Mouse (Mus musculus): ENCODE measurements around the gene Hcst. TPM values are rescaled to one million over a fixed set of nuclear protein-coding genes. Genes with fewer than 3 reads are reported as not detected.

Gene Hcst
- polyA plus RNA-seq, 1 experiment from 2014 or later: not detected

DNA sequence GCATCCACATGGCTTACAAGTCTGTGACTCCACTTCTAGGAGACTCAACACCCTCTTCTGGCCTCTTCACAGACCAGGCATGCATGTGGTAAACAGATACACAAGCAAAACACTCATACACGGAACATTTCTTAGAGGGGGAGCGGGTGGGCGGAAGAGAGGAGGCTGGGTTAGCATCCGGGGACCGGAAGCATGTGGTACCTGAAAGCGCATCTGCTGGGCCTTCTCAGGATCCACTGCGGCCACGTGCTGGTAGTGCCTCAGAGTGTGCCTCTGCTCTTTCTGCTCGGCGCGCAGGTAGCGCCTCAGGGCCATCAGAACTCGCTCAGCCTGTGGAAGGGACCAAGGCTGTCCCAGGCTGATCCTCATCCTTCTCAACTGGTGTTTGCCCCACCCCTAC lies 20.1 kb upstream of the Hcst start:
- H3K4me1 ChIP-seq (ENCODE audit: control insufficient read depth, insufficient read depth, low read length): peaks cover 11% of the 10 kb centered on the region; the same call in 1 of the 2 replicates
- no peak overlapping the region for H3K4me2 ChIP-seq (ENCODE audit: low read depth)
- no peak overlapping the region for H3K27ac ChIP-seq (ENCODE audit: low read depth, low read length)
- no peak overlapping the region for H3K9ac ChIP-seq (ENCODE audit: low read length)
- no peak overlapping the region for H3K4me3 ChIP-seq (ENCODE audit: low read depth, low read length)
- H3K9me3 ChIP-seq (ENCODE audit: control insufficient read depth, low read length): no peaks in the 10 kb centered on the region
- 78% methylated on average over 13 of the region's 13 CpGs for WGBS
- ATAC-seq (ENCODE audit: insufficient read depth, low FRiP score, low TSS enrichment) (no peak), DNase-seq (ENCODE audit: low spot score) (no peak)
- H3K36me3 ChIP-seq (ENCODE audit: control insufficient read depth, insufficient read depth, low read length): peaks cover 2% of the 10 kb centered on the region; the same call in 1 of the 2 replicates
- peaks cover 8% of the 10 kb centered on the region for H3K27me3 ChIP-seq (ENCODE audit: control insufficient read depth, insufficient read depth, low read length)

DNA sequence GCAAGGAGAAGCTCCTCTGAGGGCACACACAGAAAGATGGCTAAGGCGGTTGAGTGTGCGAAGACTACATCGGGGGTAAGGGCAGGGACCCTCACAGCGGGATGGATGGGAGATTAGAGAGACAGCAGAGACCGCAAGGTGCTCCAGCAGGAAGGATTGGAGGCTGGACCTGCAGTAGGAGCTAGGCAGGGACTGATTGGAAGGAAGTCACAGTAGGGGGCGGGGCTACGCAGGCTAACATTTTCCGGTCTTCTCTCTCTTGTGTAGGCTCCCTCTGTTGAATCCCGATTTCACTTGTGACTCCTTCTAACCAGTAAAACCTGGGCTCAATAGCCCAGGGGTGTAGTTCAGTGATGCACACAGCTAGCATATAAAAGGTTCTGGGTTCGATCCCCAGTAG lies 17.2 kb upstream of the Hcst start:
- Histone ChIP-seq H3K27me3 (ENCODE audit: control insufficient read depth, insufficient read depth, low read length) (peaks cover 5% of the 10 kb centered on the region; the same call in 1 of the 2 replicates), H3K4me1 (ENCODE audit: control insufficient read depth, insufficient read depth, low read length) (no peaks in the 10 kb centered on the region), H3K9me3 (ENCODE audit: control insufficient read depth, low read length) (no peaks in the 10 kb centered on the region), H3K9ac (ENCODE audit: low read length) (no peak overlapping the region), H3K36me3 (ENCODE audit: control insufficient read depth, insufficient read depth, low read length) (no peaks in the 10 kb centered on the region; the same call in 1 of the 2 replicates), H3K27ac (ENCODE audit: low read depth, low read length) (no peak overlapping the region), H3K4me3 (ENCODE audit: low read depth, low read length) (no peak overlapping the region), H3K4me2 (ENCODE audit: low read depth) (no peak overlapping the region)
- 16% methylated on average over 10 of the region's 10 CpGs for WGBS
- ATAC-seq (ENCODE audit: insufficient read depth, low FRiP score, low TSS enrichment) (no peak), DNase-seq (ENCODE audit: low spot score) (no peak)

DNA sequence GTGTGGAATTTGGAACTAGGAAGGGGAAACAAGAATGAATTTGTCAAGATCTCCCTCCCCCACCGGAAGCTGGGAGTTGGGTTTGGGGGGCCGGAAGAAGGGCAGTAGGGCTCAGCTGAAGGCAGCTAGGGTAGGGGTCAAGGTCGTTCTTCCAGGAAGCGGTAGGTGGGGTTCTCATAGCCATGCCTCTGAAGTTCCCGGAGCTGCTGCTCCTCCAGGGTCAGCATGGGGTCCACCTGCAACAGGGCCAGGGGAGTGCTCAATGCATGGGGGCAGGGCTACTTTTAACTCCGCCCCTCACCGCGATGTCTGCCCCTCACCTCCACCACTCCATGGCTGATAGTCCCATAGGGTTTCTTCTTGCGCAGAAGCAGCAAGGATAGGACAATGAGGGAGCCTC lies 15.5 kb upstream of the Hcst start:
- no peak overlapping the region for H3K4me3 ChIP-seq (ENCODE audit: low read depth, low read length)
- ATAC-seq (ENCODE audit: insufficient read depth, low FRiP score, low TSS enrichment): no peak
- H3K27me3 ChIP-seq (ENCODE audit: control insufficient read depth, insufficient read depth, low read length): peaks cover 5% of the 10 kb centered on the region; the same call in 1 of the 2 replicates
- no peak overlapping the region for H3K4me2 ChIP-seq (ENCODE audit: low read depth)
- H3K9me3 ChIP-seq (ENCODE audit: control insufficient read depth, low read length): no peaks in the 10 kb centered on the region
- H3K9ac ChIP-seq (ENCODE audit: low read length): no peak overlapping the region
- 42% methylated on average over 9 of the region's 9 CpGs for WGBS
- H3K4me1 ChIP-seq (ENCODE audit: control insufficient read depth, insufficient read depth, low read length): no peaks in the 10 kb centered on the region
- H3K36me3 ChIP-seq (ENCODE audit: control insufficient read depth, insufficient read depth, low read length): no peaks in the 10 kb centered on the region; the same call in 1 of the 2 replicates
- DNase-seq (ENCODE audit: low spot score): no peak
- no peak overlapping the region for H3K27ac ChIP-seq (ENCODE audit: low read depth, low read length)

DNA sequence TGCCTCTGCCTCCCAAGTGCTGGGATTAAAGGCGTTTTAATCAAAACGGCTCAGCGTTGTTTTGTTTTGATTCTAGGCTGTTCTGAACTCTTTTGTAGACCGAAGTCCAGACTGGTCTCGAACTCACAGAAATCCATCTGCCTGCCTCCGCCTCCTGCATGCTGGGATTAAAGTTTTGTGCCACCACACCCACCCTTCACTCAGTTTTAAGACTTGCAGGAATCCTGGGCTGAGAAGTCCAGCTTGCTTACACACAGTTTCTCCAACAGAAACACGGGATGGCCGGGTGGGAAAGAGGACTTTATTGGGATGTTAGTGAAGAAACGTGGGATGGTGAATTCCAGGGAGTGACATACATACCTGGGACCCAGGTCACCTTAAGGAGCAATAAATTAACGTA lies 15.0 kb upstream of the Hcst start:
- H3K9ac ChIP-seq (ENCODE audit: low read length): no peak overlapping the region
- no peaks in the 10 kb centered on the region for H3K4me1 ChIP-seq (ENCODE audit: control insufficient read depth, insufficient read depth, low read length)
- no peak overlapping the region for H3K4me3 ChIP-seq (ENCODE audit: low read depth, low read length)
- H3K27me3 ChIP-seq (ENCODE audit: control insufficient read depth, insufficient read depth, low read length): peaks cover 5% of the 10 kb centered on the region; the same call in 1 of the 2 replicates
- no peaks in the 10 kb centered on the region; the same call in 1 of the 2 replicates for H3K36me3 ChIP-seq (ENCODE audit: control insufficient read depth, insufficient read depth, low read length)
- ATAC-seq (ENCODE audit: insufficient read depth, low FRiP score, low TSS enrichment): no peak
- H3K27ac ChIP-seq (ENCODE audit: low read depth, low read length): no peak overlapping the region
- 70% methylated on average over 10 of the region's 10 CpGs for whole genome bisulfite sequencing
- no peak for DNase-seq (ENCODE audit: low spot score)
- H3K9me3 ChIP-seq (ENCODE audit: control insufficient read depth, low read length): no peaks in the 10 kb centered on the region
- H3K4me2 ChIP-seq (ENCODE audit: low read depth): no peak overlapping the region

DNA sequence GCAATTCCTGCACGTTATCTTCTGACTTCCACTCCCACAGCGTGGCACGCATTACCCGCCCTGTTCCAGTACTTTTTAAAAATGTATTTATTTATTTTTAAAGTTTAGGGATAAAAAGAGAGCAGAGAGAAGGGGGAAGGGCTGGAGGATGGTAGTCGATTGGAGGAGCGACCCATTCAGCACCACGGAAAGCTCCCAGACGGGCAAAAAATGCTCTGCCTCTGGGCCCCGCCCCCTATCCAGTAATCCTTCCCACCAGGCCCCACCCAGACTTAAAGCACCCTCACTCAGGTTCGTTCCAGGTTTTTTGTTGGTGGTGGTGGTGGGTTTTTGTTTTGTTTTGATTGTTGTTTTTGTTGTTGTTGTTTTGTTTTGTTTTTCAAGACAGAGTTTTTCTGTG lies 14.6 kb upstream of the Hcst start:
- ATAC-seq (ENCODE audit: insufficient read depth, low FRiP score, low TSS enrichment) (no peak), DNase-seq (ENCODE audit: low spot score) (no peak)
- Histone ChIP-seq H3K4me3 (ENCODE audit: low read depth, low read length) (no peak overlapping the region), H3K27me3 (ENCODE audit: control insufficient read depth, insufficient read depth, low read length) (peaks cover 5% of the 10 kb centered on the region; the same call in 1 of the 2 replicates), H3K9me3 (ENCODE audit: control insufficient read depth, low read length) (no peaks in the 10 kb centered on the region), H3K9ac (ENCODE audit: low read length) (no peak overlapping the region), H3K4me1 (ENCODE audit: control insufficient read depth, insufficient read depth, low read length) (no peaks in the 10 kb centered on the region), H3K36me3 (ENCODE audit: control insufficient read depth, insufficient read depth, low read length) (no peaks in the 10 kb centered on the region; the same call in 1 of the 2 replicates), H3K4me2 (ENCODE audit: low read depth) (no peak overlapping the region), H3K27ac (ENCODE audit: low read depth, low read length) (no peak overlapping the region)
- WGBS: 3% methylated on average over 10 of the region's 10 CpGs

DNA sequence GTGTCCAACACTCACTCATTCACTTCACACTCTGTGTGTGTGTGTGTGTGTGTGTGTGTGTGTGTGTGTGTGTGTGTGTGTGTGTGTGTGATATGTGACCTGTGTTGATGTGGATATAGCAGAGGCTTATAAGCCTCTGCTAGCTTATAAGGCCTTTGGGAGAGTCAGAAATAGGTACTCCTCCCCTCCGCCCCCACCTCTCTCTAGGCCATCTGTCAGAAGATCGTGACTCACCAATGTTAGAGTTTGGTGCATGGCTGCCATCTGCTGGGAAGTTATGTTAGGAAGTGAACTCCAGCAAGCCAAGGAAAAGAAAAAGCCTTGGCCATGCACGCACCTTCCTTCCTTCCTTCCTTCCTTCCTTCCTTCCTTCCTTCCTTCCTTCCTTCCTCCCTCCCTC lies 12.1 kb upstream of the Hcst start:
- DNase-seq (ENCODE audit: low spot score) (peak; percentile 68), ATAC-seq (ENCODE audit: insufficient read depth, low FRiP score, low TSS enrichment) (no peak)
- 13% methylated on average over 3 of the region's 3 CpGs for WGBS
- H3K4me2 ChIP-seq (ENCODE audit: low read depth): no peak overlapping the region
- H3K27me3 ChIP-seq (ENCODE audit: control insufficient read depth, insufficient read depth, low read length): peaks cover 5% of the 10 kb centered on the region; the same call in 1 of the 2 replicates
- H3K9me3 ChIP-seq (ENCODE audit: control insufficient read depth, low read length): no peaks in the 10 kb centered on the region
- H3K4me3 ChIP-seq (ENCODE audit: low read depth, low read length): no peak overlapping the region
- H3K9ac ChIP-seq (ENCODE audit: low read length): no peak overlapping the region
- no peak overlapping the region for H3K27ac ChIP-seq (ENCODE audit: low read depth, low read length)
- H3K36me3 ChIP-seq (ENCODE audit: control insufficient read depth, insufficient read depth, low read length): no peaks in the 10 kb centered on the region; the same call in 1 of the 2 replicates
- H3K4me1 ChIP-seq (ENCODE audit: control insufficient read depth, insufficient read depth, low read length): no peaks in the 10 kb centered on the region

DNA sequence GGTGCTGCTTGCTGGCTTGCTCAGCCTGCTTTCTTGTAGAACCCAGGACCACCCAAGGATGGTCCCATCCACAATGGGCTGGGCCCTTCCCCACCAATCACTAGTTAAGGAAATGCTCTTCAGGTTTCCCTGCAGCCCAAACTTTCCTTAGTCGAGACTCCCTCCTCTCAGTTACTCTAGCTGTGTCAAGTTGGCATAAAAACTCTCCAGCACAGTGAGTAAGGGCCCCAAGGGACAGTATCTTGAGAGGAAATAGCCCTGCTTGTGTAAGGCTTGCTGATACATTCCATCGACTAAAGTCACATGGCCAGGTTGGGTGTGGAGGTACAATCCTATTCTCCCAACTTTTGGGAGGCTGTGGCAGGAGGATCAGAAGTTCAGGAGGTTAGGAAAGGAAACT lies 10.5 kb upstream of the Hcst start:
- Histone ChIP-seq H3K9ac (ENCODE audit: low read length) (no peak overlapping the region), H3K27ac (ENCODE audit: low read depth, low read length) (no peak overlapping the region), H3K36me3 (ENCODE audit: control insufficient read depth, insufficient read depth, low read length) (no peaks in the 10 kb centered on the region), H3K4me3 (ENCODE audit: low read depth, low read length) (no peak overlapping the region), H3K27me3 (ENCODE audit: control insufficient read depth, insufficient read depth, low read length) (no peaks in the 10 kb centered on the region), H3K4me2 (ENCODE audit: low read depth) (no peak overlapping the region), H3K9me3 (ENCODE audit: control insufficient read depth, low read length) (no peaks in the 10 kb centered on the region), H3K4me1 (ENCODE audit: control insufficient read depth, insufficient read depth, low read length) (no peaks in the 10 kb centered on the region)
- DNase-seq (ENCODE audit: low spot score) (no peak), ATAC-seq (ENCODE audit: insufficient read depth, low FRiP score, low TSS enrichment) (no peak)
- 66% methylated on average over 2 of the region's 2 CpGs for WGBS

DNA sequence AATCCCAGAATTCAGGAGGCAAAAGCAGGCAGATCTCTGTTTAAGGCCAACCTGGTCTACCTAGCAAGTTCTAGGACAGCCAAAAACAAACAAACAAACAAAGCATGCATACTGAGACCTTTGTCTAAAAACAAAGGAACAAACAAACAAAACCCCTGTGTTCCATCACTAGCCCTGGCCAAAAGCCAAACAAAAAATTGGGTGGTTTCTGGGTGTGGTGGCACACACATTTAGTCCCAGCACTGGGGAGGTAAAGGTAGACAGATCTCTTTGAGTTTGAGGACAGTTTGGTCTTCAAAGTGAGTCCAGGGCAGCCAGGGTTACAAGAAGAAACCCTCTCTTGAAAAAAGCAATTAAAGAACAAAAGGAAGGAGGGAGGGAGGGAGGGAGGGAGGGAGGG lies 9.7 kb upstream of the Hcst start:
- H3K9me3 ChIP-seq (ENCODE audit: control insufficient read depth, low read length): no peaks in the 10 kb centered on the region
- DNase-seq (ENCODE audit: low spot score): no peak
- no peaks in the 10 kb centered on the region for H3K36me3 ChIP-seq (ENCODE audit: control insufficient read depth, insufficient read depth, low read length)
- H3K4me2 ChIP-seq (ENCODE audit: low read depth): no peak overlapping the region
- no peaks in the 10 kb centered on the region for H3K27me3 ChIP-seq (ENCODE audit: control insufficient read depth, insufficient read depth, low read length)
- H3K9ac ChIP-seq (ENCODE audit: low read length): no peak overlapping the region
- no peak for ATAC-seq (ENCODE audit: insufficient read depth, low FRiP score, low TSS enrichment)
- H3K4me3 ChIP-seq (ENCODE audit: low read depth, low read length): no peak overlapping the region
- H3K4me1 ChIP-seq (ENCODE audit: control insufficient read depth, insufficient read depth, low read length): no peaks in the 10 kb centered on the region
- no peak overlapping the region for H3K27ac ChIP-seq (ENCODE audit: low read depth, low read length)

DNA sequence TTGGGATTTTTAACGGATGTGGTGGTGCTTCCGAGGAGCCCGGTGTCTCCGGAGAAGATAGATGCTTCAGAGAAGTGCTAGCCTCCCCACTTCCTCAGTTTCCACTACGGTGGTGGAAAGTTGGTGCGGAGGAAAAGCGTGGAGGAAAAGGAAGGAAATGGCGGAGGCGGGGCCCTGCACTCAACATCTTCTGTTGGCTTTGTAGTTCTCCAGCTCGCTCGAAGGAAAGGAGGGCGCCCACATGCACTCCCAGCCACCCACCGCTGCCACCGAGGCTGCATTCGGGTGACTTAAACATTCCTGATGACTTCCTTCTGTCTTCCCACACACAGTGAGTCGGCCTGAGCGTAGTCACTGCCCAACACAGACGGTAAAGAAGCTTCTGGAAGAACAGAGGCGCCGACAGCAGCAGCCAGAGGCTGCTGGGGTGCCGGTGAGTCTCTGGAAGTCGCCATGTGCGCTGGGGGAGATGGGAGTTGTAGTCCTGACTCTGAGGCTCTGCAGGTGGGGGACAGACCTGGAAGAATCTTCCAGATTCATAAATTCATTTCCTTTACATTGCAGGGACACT lies 3.5 kb upstream of the Hcst start:
- 45% methylated on average over 23 of the region's 23 CpGs for WGBS
- no peaks in the 10 kb centered on the region for H3K9me3 ChIP-seq (ENCODE audit: control insufficient read depth, low read length)

More for the DNA sequence above, 3.5 kb upstream of the Hcst start:
- Histone ChIP-seq H3K4me3 (ENCODE audit: low read depth, low read length) (peak overlapping the region; percentile 55), H3K36me3 (ENCODE audit: control insufficient read depth, insufficient read depth, low read length) (no peaks in the 10 kb centered on the region), H3K4me1 (ENCODE audit: control insufficient read depth, insufficient read depth, low read length) (peaks cover 7% of the 10 kb centered on the region; the same call in 1 of the 2 replicates), H3K27me3 (ENCODE audit: control insufficient read depth, insufficient read depth, low read length) (peaks cover 4% of the 10 kb centered on the region; the same call in 1 of the 2 replicates), H3K9ac (ENCODE audit: low read length) (peak overlapping the region; percentile 62; the same call in 1 of the 2 replicates), H3K27ac (ENCODE audit: low read depth, low read length) (no peak overlapping the region), H3K4me2 (ENCODE audit: low read depth) (peak overlapping the region; percentile 99)
- DNase-seq (ENCODE audit: low spot score): no peak
- no peak for ATAC-seq (ENCODE audit: insufficient read depth, low FRiP score, low TSS enrichment)
